Comparison of ENCODE assay signal across 8 mouse cellular contexts in genomic region chr16:17890917-17891566, GRCm38 (mm10). TPM values are rescaled to one million over a fixed set of nuclear protein-coding genes. Genes with fewer than 3 reads are reported as not detected.
DNase-seq lines count a peak whose midpoint lies in the region; ATAC-seq lines count a peak whose summit lies in the region.

No protein-coding gene starts in this region.

- peak; percentile 83 for DNase-seq in 3134 (ENCODE audit: extremely low read depth, insufficient read length, low spot score)
- DNase-seq in adrenal gland, adult 18-20 months (ENCODE audit: low spot score in 2 of 2): peak; percentile 70 to 73
- peak; percentile 35 for DNase-seq in embryo, embryonic 11.5 days (ENCODE audit: low read depth, low spot score)
- peak; percentile 61 to 68 for DNase-seq in gastrocnemius, postnatal 36 days
- DNase-seq in left cerebral cortex, postnatal 4 days: peak; percentile 95
- DNase-seq in mesoderm, embryonic 11.5 days (ENCODE audit: low read depth, low spot score): peak; percentile 48
- peak; percentile 77 for DNase-seq in spleen, adult 12 weeks (ENCODE audit: low spot score)

- H3K27ac ChIP-seq in intestine, embryonic 15.5 days: peak overlapping the region; percentile 92

- ATAC-seq in intestine, embryonic 15.5 days: peak; percentile 78

- H3K36me3 ChIP-seq in intestine, embryonic 15.5 days: no peaks in the 10 kb centered on the region

- H3K27me3 ChIP-seq in intestine, embryonic 15.5 days (replicated peaks): no peaks in the 10 kb centered on the region

- peak overlapping the region; percentile 71 for H3K4me2 ChIP-seq in intestine, embryonic 15.5 days (replicated peaks)

- H3K4me3 ChIP-seq in intestine, embryonic 15.5 days (replicated peaks): peak overlapping the region; percentile 83

- peaks cover 20% of the 10 kb centered on the region for H3K4me1 ChIP-seq in intestine, embryonic 15.5 days (replicated peaks)

- intact Hi-C loops in gastrocnemius, postnatal 36 days (cut with DNase I): no loop called here
- intact Hi-C loops in left cerebral cortex, postnatal 4 days (cut with DNase I): no loop called here

- WGBS in intestine, embryonic 15.5 days: 0% methylated on average over 44 of the region's 44 CpGs

- H3K9ac ChIP-seq in intestine, embryonic 15.5 days: peak overlapping the region; percentile 97

- no peaks in the 10 kb centered on the region for H3K9me3 ChIP-seq in intestine, embryonic 15.5 days

RNA-seq across cellular contexts. Expression of gene Gm20518, which starts 0.4 kb away (rescaled TPM):
- under 1 TPM; 0.32 to 0.66 TPM for total RNA-seq in adrenal gland, adult 18-20 months (2021)
- total RNA-seq in gastrocnemius, postnatal 36 days (2021): under 1 TPM; 0.20 TPM
- polyA plus RNA-seq in intestine, embryonic 15.5 days (2015; fragmentation: Nextera tagmentation; extraction: Ambion mirVana): 0.18 and 0.27 TPM in 2 replicates
- 1 to 10 TPM in 1 of 2 experiments, under 1 TPM in 1; 0.77 to 1.2 TPM for total RNA-seq in left cerebral cortex, postnatal 4 days (2021)

RNA-seq across cellular contexts. Expression of gene Tssk1, which starts 3.0 kb away (rescaled TPM):
- total RNA-seq in adrenal gland, adult 18-20 months (2021): not detected
- under 1 TPM in 1 of 2 experiments, not detected in 1; 0.08 TPM for total RNA-seq in gastrocnemius, postnatal 36 days (2021)
- polyA plus RNA-seq in intestine, embryonic 15.5 days (2015; fragmentation: Nextera tagmentation; extraction: Ambion mirVana): 0.08 TPM in 1 of 2 replicates, not detected in the other
- total RNA-seq in left cerebral cortex, postnatal 4 days (2021): not detected

RNA-seq across cellular contexts. Expression of gene Dgcr2, which starts 7.3 kb away (rescaled TPM):
- total RNA-seq in adrenal gland, adult 18-20 months (2021): 10 to 100 TPM; 56.7 to 68.6 TPM
- 10 to 100 TPM; 21.0 to 25.8 TPM for total RNA-seq in gastrocnemius, postnatal 36 days (2021)
- polyA plus RNA-seq in intestine, embryonic 15.5 days (2015; fragmentation: Nextera tagmentation; extraction: Ambion mirVana): 68.2 and 70.7 TPM in 2 replicates
- 100 to 1,000 TPM; 116 to 123 TPM for total RNA-seq in left cerebral cortex, postnatal 4 days (2021)

RNA-seq across cellular contexts. Expression of gene Tssk2, which starts 7.4 kb away (rescaled TPM):
- not detected for total RNA-seq in adrenal gland, adult 18-20 months (2021)
- total RNA-seq in gastrocnemius, postnatal 36 days (2021): not detected
- polyA plus RNA-seq in intestine, embryonic 15.5 days (2015; fragmentation: Nextera tagmentation; extraction: Ambion mirVana): not detected in 2 replicates
- not detected for total RNA-seq in left cerebral cortex, postnatal 4 days (2021)

RNA-seq across cellular contexts. Expression of gene Ess2, which starts 20.1 kb away (rescaled TPM):
- total RNA-seq in adrenal gland, adult 18-20 months (2021): 10 to 100 TPM; 13.6 to 15.0 TPM
- 1 to 10 TPM; 5.2 to 7.2 TPM for total RNA-seq in gastrocnemius, postnatal 36 days (2021)
- polyA plus RNA-seq in intestine, embryonic 15.5 days (2015; fragmentation: Nextera tagmentation; extraction: Ambion mirVana): 29.7 and 29.8 TPM in 2 replicates
- total RNA-seq in left cerebral cortex, postnatal 4 days (2021): 10 to 100 TPM; 40.7 to 45.1 TPM

Comparison
In these comparisons a context has a peak if more than half of its experiments do, and no peak if none do; other contexts are left out.
1. Peak in every context shown above with its lines: DNase-seq, ATAC-seq, H3K4me3 ChIP-seq and H3K27ac ChIP-seq.
2. DNase-seq: peak in every context shown above with its lines; median percentile 95 in left cerebral cortex, postnatal 4 days; 83 in 3134; 77 in spleen, adult 12 weeks; 72 in adrenal gland, adult 18-20 months; 64 in gastrocnemius, postnatal 36 days; 48 in mesoderm, embryonic 11.5 days; 35 in embryo, embryonic 11.5 days.